Mouse (Mus musculus) thymus, postnatal 14 days (tissue): ENCODE results near the gene Ankrd31.
"Not testable (repeated sequence)": the region's sequence is repeated elsewhere in the genome, so short reads cannot be mapped to it uniquely, and the experiment has no call there.

Experiments
- DNase-seq: peaks from one replicate; pipeline ENCODE4 v3.0.0; 2021

The Ankrd31 gene

GRCm38 (mm10) chr13:96859161-96859560 lies 111.1 kb downstream of the Ankrd31 start:
- no peak for DNase-seq

GRCm38 (mm10) chr13:96870742-96871141 lies 122.7 kb downstream of the Ankrd31 start:
- no peak for DNase-seq

- DNase-seq = no peak
Measured at GRCm38 (mm10) chr13:96874071-96874470, 126.0 kb downstream of the Ankrd31 start.

- DNase-seq = no peak
Measured at GRCm38 (mm10) chr13:96878220-96879057, 130.4 kb downstream of the Ankrd31 start.

GRCm38 (mm10) chr13:96884534-96884933 lies 136.5 kb downstream of the Ankrd31 start:
- DNase-seq = no peak

GRCm38 (mm10) chr13:96889985-96890384 lies 141.9 kb downstream of the Ankrd31 start:
- no peak for DNase-seq

- DNase-seq = no peak
Measured at GRCm38 (mm10) chr13:96895144-96895543, 147.1 kb downstream of the Ankrd31 start.

GRCm38 (mm10) chr13:96906717-96907116 lies 158.6 kb downstream of the Ankrd31 start:
- DNase-seq = no peak

- DNase-seq = no peak
Measured at GRCm38 (mm10) chr13:96911202-96911601, 163.1 kb downstream of the Ankrd31 start.

- DNase-seq = not testable (repeated sequence)
Measured at GRCm38 (mm10) chr13:96923134-96923533, 175.1 kb downstream of the Ankrd31 start.

- DNase-seq = peak; percentile 43
Measured at GRCm38 (mm10) chr13:96923999-96924961, 176.2 kb downstream of the Ankrd31 start, which contains the start of gene Gcnt4. TSS of gene Gcnt4 (plus strand) at chr13:96924689.

GRCm38 (mm10) chr13:96924985-96925745 lies 177.1 kb downstream of the Ankrd31 start:
- peak; percentile 39 for DNase-seq

- DNase-seq = no peak
Measured at GRCm38 (mm10) chr13:96925991-96926725, 178.1 kb downstream of the Ankrd31 start.

- no peak for DNase-seq
Measured at GRCm38 (mm10) chr13:96927781-96928180, 179.7 kb downstream of the Ankrd31 start.

GRCm38 (mm10) chr13:96928432-96929039 lies 180.5 kb downstream of the Ankrd31 start:
- DNase-seq = no peak

- DNase-seq = no peak
Measured at GRCm38 (mm10) chr13:96932745-96933144, 184.7 kb downstream of the Ankrd31 start.

- no peak for DNase-seq
Measured at GRCm38 (mm10) chr13:96933367-96933766, 185.3 kb downstream of the Ankrd31 start.

GRCm38 (mm10) chr13:96936173-96936777 lies 188.2 kb downstream of the Ankrd31 start:
- no peak for DNase-seq

GRCm38 (mm10) chr13:96937059-96937558 lies 189.0 kb downstream of the Ankrd31 start:
- no peak for DNase-seq

- no peak for DNase-seq
Measured at GRCm38 (mm10) chr13:96939680-96940079, 191.6 kb downstream of the Ankrd31 start.

- DNase-seq = not testable (repeated sequence)
Measured at GRCm38 (mm10) chr13:96941481-96941880, 193.4 kb downstream of the Ankrd31 start.
